Mouse (Mus musculus) CH12.LX (cell line): ENCODE measurements around the gene Kctd15.

Experiments
- CHD2 ChIP-seq: IDR thresholded peaks from 2 replicates; pipeline ENCODE4 v1.6.1; 2011; ENCODE audit warnings: low read length, improper control_type of control experiment
- CTCF ChIP-seq, 2 experiments: IDR thresholded peaks in 1 of 2; conservative IDR thresholded peaks in 1 of 2; 2 replicates each; pipeline ENCODE4 v1.5.1; 2011 to 2012; ENCODE audit warnings: low read depth in 2 of 2, low read length in 2 of 2, improper control_type of control experiment in 1 of 2, inconsistent platforms in 1 of 2, mild to moderate bottlenecking in 1 of 2, moderate library complexity in 1 of 2
- EP300 ChIP-seq: IDR thresholded peaks from 2 replicates; pipeline ENCODE4 v1.6.1; 2011; ENCODE audit warnings: low read length, improper control_type of control experiment
- GABPA ChIP-seq: IDR thresholded peaks from 2 replicates; pipeline ENCODE4 v1.6.1; 2012; ENCODE audit warnings: low read depth, low read length, improper control_type of control experiment, inconsistent platforms; ENCODE audit not compliant: insufficient replicate concordance
- KAT2A ChIP-seq: IDR thresholded peaks from 2 replicates; pipeline ENCODE4 v1.6.1; 2012; ENCODE audit warnings: low read length, improper control_type of control experiment, inconsistent platforms; ENCODE audit not compliant: insufficient replicate concordance
- MAX ChIP-seq: IDR thresholded peaks from 2 replicates; pipeline ENCODE4 v1.6.1; 2011; ENCODE audit warnings: low read length, improper control_type of control experiment
- MYC ChIP-seq: IDR thresholded peaks from 2 replicates; pipeline ENCODE4 v1.6.1; 2011; ENCODE audit warnings: low read depth, mild to moderate bottlenecking, improper control_type of control experiment, low read length
- NELFE ChIP-seq: IDR thresholded peaks from 2 replicates; pipeline ENCODE4 v1.6.1; 2011; ENCODE audit warnings: low read depth, low read length, improper control_type of control experiment
- POLR2A ChIP-seq: IDR thresholded peaks from 2 replicates; pipeline ENCODE4 v1.6.1; 2011; ENCODE audit warnings: low read depth, mild to moderate bottlenecking, improper control_type of control experiment, low read length
- POLR2AphosphoS2 ChIP-seq: IDR thresholded peaks from 2 replicates; pipeline ENCODE4 v1.6.1; 2011; ENCODE audit warnings: low read depth, low read length, improper control_type of control experiment
- RCOR1 ChIP-seq: conservative IDR thresholded peaks from 2 replicates; pipeline ENCODE4 v1.6.1; 2012; ENCODE audit warnings: low read depth, mild to moderate bottlenecking, inconsistent platforms, low read length, improper control_type of control experiment
- ZKSCAN1 ChIP-seq: IDR thresholded peaks from 2 replicates; pipeline ENCODE4 v1.6.1; 2012; ENCODE audit warnings: low read depth, inconsistent platforms, low read length, improper control_type of control experiment, borderline replicate concordance

GRCm38 (mm10) chr7:34694898-34695297 lies 38.4 kb upstream of the Kctd15 start:
- TF ChIP-seq POLR2AphosphoS2 = no peak
- no peak for TF ChIP-seq NELFE
- TF ChIP-seq MYC = no peak
- TF ChIP-seq KAT2A = no peak
- no peak for TF ChIP-seq EP300
- TF ChIP-seq MAX = no peak
- TF ChIP-seq POLR2A = no peak
- no peak for TF ChIP-seq GABPA
- no peak for TF ChIP-seq CTCF (conservative IDR thresholded peaks at IDR 0.05 in 1 of 2, IDR thresholded peaks at IDR 0.05 in 1 of 2; ENCODE audit: low read depth in 2 of 2, low read length in 2 of 2)
- no peak for TF ChIP-seq CHD2
- TF ChIP-seq RCOR1 = no peak
- TF ChIP-seq ZKSCAN1 = no peak
